Mouse (Mus musculus) myocyte (in vitro differentiated cells): Measurements from ENCODE around the gene Cox6b2.
"Not testable (repeated sequence)": the region's sequence is repeated elsewhere in the genome, so short reads cannot be mapped to it uniquely, and the experiment has no call there.

ENCODE experiments used
- MAX ChIP-seq: IDR thresholded peaks from one replicate; pipeline ENCODE4 v1.6.1; 2011; ENCODE audit warnings: low read depth, mild to moderate bottlenecking, control low read depth
- MYOD1 ChIP-seq, 3 experiments: IDR thresholded peaks; one replicate each; pipeline ENCODE4 v1.6.1; 2011; ENCODE audit warnings: control low read depth in 2 of 3, low read depth in 2 of 3, mild to moderate bottlenecking in 2 of 3, moderate library complexity in 1 of 3; ENCODE audit not compliant: insufficient read length in 2 of 3, control insufficient read depth in 1 of 3
- POLR2A ChIP-seq: IDR thresholded peaks from one replicate; pipeline ENCODE4 v1.6.1; 2011; ENCODE audit warnings: low read depth, mild to moderate bottlenecking, control low read depth, moderate library complexity; ENCODE audit not compliant: insufficient read length
- POLR2AphosphoS2 ChIP-seq: IDR thresholded peaks from one replicate; pipeline ENCODE4 v1.6.1; 2011; ENCODE audit warnings: low read depth, control low read depth; ENCODE audit not compliant: insufficient read length
- REST ChIP-seq: IDR thresholded peaks from one replicate; pipeline ENCODE4 v1.6.1; 2011; ENCODE audit warnings: mild to moderate bottlenecking, control low read depth, moderate library complexity; ENCODE audit not compliant: insufficient read depth, insufficient read length
- SRF ChIP-seq: IDR thresholded peaks from one replicate; pipeline ENCODE4 v1.6.1; 2011; ENCODE audit warnings: low read depth; ENCODE audit not compliant: control insufficient read depth, insufficient read length
- USF1 ChIP-seq: IDR thresholded peaks from one replicate; pipeline ENCODE4 v1.6.1; 2011; ENCODE audit warnings: low read depth, mild to moderate bottlenecking, control low read depth, moderate library complexity

DNA sequence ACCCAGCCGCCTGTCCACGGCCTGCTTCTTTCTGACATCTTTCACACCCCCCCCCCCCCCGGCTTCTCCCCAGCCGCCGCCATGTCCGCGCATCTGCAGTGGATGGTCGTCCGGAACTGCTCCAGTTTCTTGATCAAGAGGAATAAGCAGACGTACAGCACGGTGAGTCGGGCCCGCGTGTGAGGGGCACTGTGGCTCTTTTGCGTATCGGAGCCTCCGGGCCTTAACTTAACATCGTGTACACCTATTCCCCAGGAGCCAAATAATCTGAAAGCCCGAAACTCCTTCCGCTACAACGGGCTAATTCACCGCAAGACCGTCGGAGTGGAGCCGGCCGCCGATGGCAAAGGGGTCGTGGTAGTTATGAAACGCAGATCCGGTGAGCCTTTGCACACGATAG is 40.4 kb upstream of the Cox6b2 start:
- not testable (repeated sequence) for TF ChIP-seq POLR2A; POLR2AphosphoS2; MAX; USF1; MYOD1 (IDR thresholded peaks at IDR 0.05; ENCODE audit: control insufficient read depth in 1 of 3, insufficient read length in 2 of 3, low read depth in 2 of 3); SRF; REST
